Mouse (Mus musculus): ENCODE measurements around the gene Zfp362. TPM values are rescaled to one million over a fixed set of nuclear protein-coding genes. Genes with fewer than 3 reads are reported as not detected.

Zfp362 gene
- polyA plus RNA-seq, 1 experiment from 2014 or later = 43.6 TPM

- Histone ChIP-seq H3K4me2 (replicated peaks) (no peak overlapping the region), H3K36me3 (peaks cover 90% of the 10 kb centered on the region), H3K27me3 (no peaks in the 10 kb centered on the region), H3K9me3 (replicated peaks) (no peaks in the 10 kb centered on the region), H3K9ac (no peak overlapping the region), H3K27ac (replicated peaks) (0 out of 2 replicates have a peak overlapping the region, but pooled peaks have one; percentile 31), H3K4me1 (0 out of 2 replicates have a peak, but pooled peaks cover 10% of the 10 kb centered on the region), H3K4me3 (replicated peaks) (no peak overlapping the region)
- ATAC-seq (ENCODE audit: insufficient number of reproducible peaks, low FRiP score, low TSS enrichment, low read depth) = peak; percentile 68
- 44% methylated on average over 20 of the region's 20 CpGs for WGBS
These were observed 29.1 kb downstream of the Zfp362 start for GRCm38 (mm10) chr4:128776568-128777289.

GRCm38 (mm10) chr4:128774467-128774866, 31.4 kb downstream of the Zfp362 start:
- no peaks in the 10 kb centered on the region for H3K9me3 ChIP-seq (replicated peaks)

GRCm38 (mm10) chr4:128773820-128774219, 32.0 kb downstream of the Zfp362 start:
- no peak overlapping the region for H3K9ac ChIP-seq
- no peak overlapping the region for H3K27ac ChIP-seq (replicated peaks)
- no peak for ATAC-seq (ENCODE audit: insufficient number of reproducible peaks, low FRiP score, low TSS enrichment, low read depth)
- H3K4me1 ChIP-seq = 0 out of 2 replicates have a peak, but pooled peaks cover 10% of the 10 kb centered on the region
- WGBS = 88% methylated on average over 11 of the region's 11 CpGs
- no peak overlapping the region for H3K4me2 ChIP-seq (replicated peaks)
- peaks cover 63% of the 10 kb centered on the region for H3K36me3 ChIP-seq
- no peaks in the 10 kb centered on the region for H3K27me3 ChIP-seq
- H3K4me3 ChIP-seq (replicated peaks) = no peak overlapping the region
- H3K9me3 ChIP-seq (replicated peaks) = no peaks in the 10 kb centered on the region

More at GRCm38 (mm10) chr4:128774467-128774866, 31.4 kb downstream of the Zfp362 start:
- WGBS = 90% methylated on average over 9 of the region's 9 CpGs
- Histone ChIP-seq H3K4me3 (replicated peaks) (no peak overlapping the region), H3K4me2 (replicated peaks) (no peak overlapping the region), H3K4me1 (0 out of 2 replicates have a peak, but pooled peaks cover 10% of the 10 kb centered on the region), H3K27me3 (no peaks in the 10 kb centered on the region), H3K27ac (replicated peaks) (no peak overlapping the region), H3K36me3 (peaks cover 69% of the 10 kb centered on the region), H3K9ac (no peak overlapping the region)
- no peak for ATAC-seq (ENCODE audit: insufficient number of reproducible peaks, low FRiP score, low TSS enrichment, low read depth)

GRCm38 (mm10) chr4:128770698-128771097, 35.1 kb downstream of the Zfp362 start:
- H3K27me3 ChIP-seq = no peaks in the 10 kb centered on the region
- no peaks in the 10 kb centered on the region for H3K9me3 ChIP-seq (replicated peaks)
- WGBS = 90% methylated on average over 5 of the region's 5 CpGs
- H3K4me1 ChIP-seq = no peaks in the 10 kb centered on the region
- no peak overlapping the region for H3K4me2 ChIP-seq (replicated peaks)
- H3K36me3 ChIP-seq = peaks cover 39% of the 10 kb centered on the region
- peak; percentile 24; the same call in 1 of the 2 replicates for ATAC-seq (ENCODE audit: insufficient number of reproducible peaks, low FRiP score, low TSS enrichment, low read depth)
- H3K4me3 ChIP-seq (replicated peaks) = no peak overlapping the region
- no peak overlapping the region for H3K27ac ChIP-seq (replicated peaks)
- no peak overlapping the region for H3K9ac ChIP-seq

- Histone ChIP-seq H3K27ac (replicated peaks) (no peak overlapping the region), H3K9ac (no peak overlapping the region), H3K4me2 (replicated peaks) (no peak overlapping the region), H3K4me1 (no peaks in the 10 kb centered on the region), H3K36me3 (peaks cover 30% of the 10 kb centered on the region), H3K4me3 (replicated peaks) (no peak overlapping the region), H3K9me3 (replicated peaks) (no peaks in the 10 kb centered on the region), H3K27me3 (no peaks in the 10 kb centered on the region)
- WGBS = 78% methylated on average over 13 of the region's 13 CpGs
- ATAC-seq (ENCODE audit: insufficient number of reproducible peaks, low FRiP score, low TSS enrichment, low read depth) = no peak
These were observed 36.1 kb downstream of the Zfp362 start for GRCm38 (mm10) chr4:128769569-128770355.

- Histone ChIP-seq H3K27ac (replicated peaks) (no peak overlapping the region), H3K4me2 (replicated peaks) (no peak overlapping the region), H3K4me1 (no peaks in the 10 kb centered on the region), H3K4me3 (replicated peaks) (no peak overlapping the region), H3K27me3 (no peaks in the 10 kb centered on the region), H3K9me3 (replicated peaks) (no peaks in the 10 kb centered on the region), H3K36me3 (peaks cover 14% of the 10 kb centered on the region), H3K9ac (no peak overlapping the region)
- no peak for ATAC-seq (ENCODE audit: insufficient number of reproducible peaks, low FRiP score, low TSS enrichment, low read depth)
- WGBS = 74% methylated on average over 13 of the region's 13 CpGs
These were observed 37.7 kb downstream of the Zfp362 start for GRCm38 (mm10) chr4:128768120-128768519.

- Histone ChIP-seq H3K9me3 (replicated peaks) (no peaks in the 10 kb centered on the region), H3K27me3 (no peaks in the 10 kb centered on the region)
- WGBS = 95% methylated on average over 20 of the region's 20 CpGs
These were observed 38.9 kb downstream of the Zfp362 start for GRCm38 (mm10) chr4:128766929-128767328.

GRCm38 (mm10) chr4:128760029-128760428, 45.8 kb downstream of the Zfp362 start:
- Histone ChIP-seq H3K27me3 (no peaks in the 10 kb centered on the region), H3K27ac (replicated peaks) (no peak overlapping the region), H3K4me1 (0 out of 2 replicates have a peak, but pooled peaks cover 20% of the 10 kb centered on the region), H3K4me3 (replicated peaks) (no peak overlapping the region), H3K4me2 (replicated peaks) (no peak overlapping the region), H3K36me3 (no peaks in the 10 kb centered on the region), H3K9ac (no peak overlapping the region), H3K9me3 (replicated peaks) (no peaks in the 10 kb centered on the region)
- ATAC-seq (ENCODE audit: insufficient number of reproducible peaks, low FRiP score, low TSS enrichment, low read depth) = no peak
- WGBS = 95% methylated on average over 6 of the region's 6 CpGs

More at GRCm38 (mm10) chr4:128766929-128767328, 38.9 kb downstream of the Zfp362 start:
- no peak overlapping the region for H3K4me3 ChIP-seq (replicated peaks)
- H3K9ac ChIP-seq = no peak overlapping the region
- H3K27ac ChIP-seq (replicated peaks) = no peak overlapping the region
- no peak overlapping the region for H3K4me2 ChIP-seq (replicated peaks)
- no peak for ATAC-seq (ENCODE audit: insufficient number of reproducible peaks, low FRiP score, low TSS enrichment, low read depth)
- H3K36me3 ChIP-seq = peaks cover 2% of the 10 kb centered on the region
- H3K4me1 ChIP-seq = no peaks in the 10 kb centered on the region

GRCm38 (mm10) chr4:128759214-128759613, 46.6 kb downstream of the Zfp362 start:
- no peak overlapping the region for H3K4me2 ChIP-seq (replicated peaks)
- H3K4me1 ChIP-seq = 0 out of 2 replicates have a peak, but pooled peaks cover 22% of the 10 kb centered on the region
- no peak overlapping the region for H3K27ac ChIP-seq (replicated peaks)
- H3K9me3 ChIP-seq (replicated peaks) = no peaks in the 10 kb centered on the region
- no peak overlapping the region for H3K9ac ChIP-seq
- WGBS = 86% methylated on average over 5 of the region's 5 CpGs
- H3K4me3 ChIP-seq (replicated peaks) = no peak overlapping the region
- no peak for ATAC-seq (ENCODE audit: insufficient number of reproducible peaks, low FRiP score, low TSS enrichment, low read depth)
- no peaks in the 10 kb centered on the region for H3K27me3 ChIP-seq
- peaks cover under 1% of the 10 kb centered on the region; the same call in 1 of the 2 replicates for H3K36me3 ChIP-seq

- H3K4me2 ChIP-seq (replicated peaks) = no peak overlapping the region
- peaks cover 34% of the 10 kb centered on the region for H3K36me3 ChIP-seq
- no peak; the same call in 1 of the 2 replicates for ATAC-seq (ENCODE audit: insufficient number of reproducible peaks, low FRiP score, low TSS enrichment, low read depth)
- H3K27me3 ChIP-seq = no peaks in the 10 kb centered on the region
- H3K4me1 ChIP-seq = 0 out of 2 replicates have a peak, but pooled peaks cover 22% of the 10 kb centered on the region
- H3K27ac ChIP-seq (replicated peaks) = no peak overlapping the region; the same call in 1 of the 2 replicates
- no peaks in the 10 kb centered on the region for H3K9me3 ChIP-seq (replicated peaks)
- H3K4me3 ChIP-seq (replicated peaks) = no peak overlapping the region
- WGBS = 73% methylated on average over 7 of the region's 7 CpGs
- H3K9ac ChIP-seq = no peak overlapping the region
These were observed 49.9 kb downstream of the Zfp362 start for GRCm38 (mm10) chr4:128755900-128756299.

GRCm38 (mm10) chr4:128755064-128755463, 50.8 kb downstream of the Zfp362 start, which contains the start of gene A3galt2:
Gene A3galt2 (plus strand): TSS chr4:128755364.
- no peak for ATAC-seq (ENCODE audit: insufficient number of reproducible peaks, low FRiP score, low TSS enrichment, low read depth)
- Histone ChIP-seq H3K27ac (replicated peaks) (no peak within 1 kb of the TSS; the same call in 1 of the 2 replicates), H3K4me1 (0 out of 2 replicates have a peak, but pooled peaks cover 22% of the 10 kb centered on the region), H3K9me3 (replicated peaks) (no peaks in the 10 kb centered on the region), H3K9ac (no peak within 1 kb of the TSS), H3K36me3 (peaks cover 42% of the 10 kb centered on the region), H3K27me3 (no peaks in the 10 kb centered on the region), H3K4me3 (replicated peaks) (no peak within 1 kb of the TSS), H3K4me2 (replicated peaks) (no peak within 1 kb of the TSS)
- 70% methylated on average over 3 of the region's 3 CpGs for WGBS

Data from embryonic facial prominence, embryonic 15.5 days (tissue).